10 mouse cellular contexts compared by ENCODE assay signal in the genomic region with DNA sequence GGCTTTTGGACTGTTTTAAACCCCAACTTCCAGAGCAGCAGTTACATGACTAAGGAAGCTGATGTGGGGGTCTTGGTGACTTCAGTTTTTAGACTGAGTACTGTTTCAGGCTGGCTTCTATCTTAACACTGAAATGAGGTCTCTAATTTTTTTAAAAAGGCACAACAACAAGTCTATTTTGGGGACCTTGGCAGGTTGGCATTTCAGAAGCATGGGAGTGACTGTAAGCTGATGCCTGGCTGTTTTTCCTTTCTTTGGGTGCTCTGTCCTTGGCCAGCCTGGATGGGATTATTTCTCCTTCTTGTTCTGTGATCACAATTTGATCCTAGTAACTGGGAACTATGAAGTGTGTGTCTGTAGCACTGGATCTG.
DNase-seq lines count a peak whose midpoint lies in the region; ATAC-seq and TF ChIP-seq lines count a peak whose summit lies in the region.
"Had no signal": no experiment of that assay in that cellular context is flagged by ENCODE, and none has a peak within 500 bp of the region (broad histone marks: within the 10 kb centered on the region; RNA-seq: fewer than 3 reads in every experiment).

No protein-coding gene starts in this region.

- H3K27me3 ChIP-seq in embryonic facial prominence, embryonic 12.5 days: no peaks in the 10 kb centered on the region
- H3K27me3 ChIP-seq in heart, embryonic 14.5 days (ENCODE audit: control insufficient read depth, insufficient read depth, low read length): no peaks in the 10 kb centered on the region
- no peaks in the 10 kb centered on the region for H3K27me3 ChIP-seq in liver, embryonic 15.5 days
- no peaks in the 10 kb centered on the region for H3K27me3 ChIP-seq in midbrain, postnatal 0 days (ENCODE audit: insufficient read depth, low read length)
- no peaks in the 10 kb centered on the region for H3K27me3 ChIP-seq in midbrain, embryonic 11.5 days (ENCODE audit: control insufficient read depth, insufficient read depth, low read length)
- H3K27me3 ChIP-seq: hindbrain, embryonic 15.5 days; midbrain, embryonic 13.5 days had no signal

- H3K9ac ChIP-seq in embryonic facial prominence, embryonic 12.5 days: no peak overlapping the region
- H3K9ac ChIP-seq in heart, embryonic 14.5 days (ENCODE audit: low read length): peak overlapping the region; percentile 65
- peak overlapping the region; percentile 68 for H3K9ac ChIP-seq in liver, embryonic 15.5 days
- no peak overlapping the region for H3K9ac ChIP-seq in midbrain, postnatal 0 days (replicated peaks; ENCODE audit: low read length, poor library complexity, severe bottlenecking)
- H3K9ac ChIP-seq in midbrain, embryonic 11.5 days (ENCODE audit: low read length): no peak overlapping the region
- H3K9ac ChIP-seq: hindbrain, embryonic 15.5 days; midbrain, embryonic 13.5 days had no signal

- H3K4me1 ChIP-seq in embryonic facial prominence, embryonic 12.5 days: peaks cover 7% of the 10 kb centered on the region; the same call in 1 of the 2 replicates
- H3K4me1 ChIP-seq in heart, embryonic 14.5 days (ENCODE audit: control insufficient read depth in 2 of 2, insufficient read depth in 2 of 2, low read length in 2 of 2): peaks cover 29 to 61% of the 10 kb centered on the region in 2 experiments
- peaks cover 81% of the 10 kb centered on the region for H3K4me1 ChIP-seq in liver, embryonic 15.5 days (replicated peaks)
- no peaks in the 10 kb centered on the region for H3K4me1 ChIP-seq in midbrain, postnatal 0 days (ENCODE audit: insufficient read depth, low read length)
- H3K4me1 ChIP-seq in midbrain, embryonic 11.5 days (ENCODE audit: control insufficient read depth, insufficient read depth, low read length): no peaks in the 10 kb centered on the region
- H3K4me1 ChIP-seq: hindbrain, embryonic 15.5 days; midbrain, embryonic 13.5 days had no signal

- H3K4me3 ChIP-seq in left cerebral cortex, adult 2 months: peak overlapping the region; percentile 1; the same call in 1 of the 2 replicates
- no peak overlapping the region for H3K4me3 ChIP-seq in embryonic facial prominence, embryonic 12.5 days
- H3K4me3 ChIP-seq in heart, embryonic 14.5 days (ENCODE audit: control insufficient read depth in 1 of 2, insufficient read depth in 1 of 2, low read depth in 1 of 2, low read length in 2 of 2): peak overlapping the region; percentile 28; a peak in 3 of 4 replicates
- peak overlapping the region; percentile 66 for H3K4me3 ChIP-seq in liver, embryonic 15.5 days (replicated peaks)
- no peak overlapping the region for H3K4me3 ChIP-seq in midbrain, postnatal 0 days (ENCODE audit: low read depth, low read length)
- H3K4me3 ChIP-seq in midbrain, embryonic 11.5 days (ENCODE audit: low read depth, low read length): no peak overlapping the region
- H3K4me3 ChIP-seq: hindbrain, embryonic 15.5 days; midbrain, embryonic 13.5 days had no signal

- no peak for DNase-seq in left cerebral cortex, adult 2 months (ENCODE audit: extremely low spot score in 1 of 2, low spot score in 2 of 2)
- no peak for DNase-seq in left cerebral cortex, adult 8-10 months (ENCODE audit: low spot score in 2 of 2)
- DNase-seq in midbrain, postnatal 0 days (ENCODE audit: low spot score): no peak
- no peak for DNase-seq in right cerebral cortex, postnatal 25 days
- DNase-seq in midbrain, embryonic 11.5 days (ENCODE audit: low spot score, missing footprints): no peak

- intact Hi-C loops in left cerebral cortex, adult 2 months (cut with DNase I): no loop called here

- H3K27ac ChIP-seq in left cerebral cortex, adult 2 months: no peak overlapping the region; the same call in 1 of the 2 replicates
- H3K27ac ChIP-seq in embryonic facial prominence, embryonic 12.5 days: 0 out of 2 replicates have a peak overlapping the region, but pooled peaks have one; percentile 46
- peak overlapping the region; percentile 85 to 87 for H3K27ac ChIP-seq in heart, embryonic 14.5 days (replicated peaks in 1 of 2; ENCODE audit: control insufficient read depth in 1 of 2, insufficient read depth in 1 of 2, low read depth in 2 of 2, low read length in 2 of 2)
- peak overlapping the region; percentile 89 for H3K27ac ChIP-seq in liver, embryonic 15.5 days (replicated peaks)
- no peak overlapping the region for H3K27ac ChIP-seq in midbrain, postnatal 0 days (ENCODE audit: low read depth, low read length)
- no peak overlapping the region for H3K27ac ChIP-seq in midbrain, embryonic 11.5 days (ENCODE audit: low read depth, low read length)
- H3K27ac ChIP-seq: hindbrain, embryonic 15.5 days; midbrain, embryonic 13.5 days had no signal

- H3K4me2 ChIP-seq in embryonic facial prominence, embryonic 12.5 days (replicated peaks): no peak overlapping the region
- H3K4me2 ChIP-seq in heart, embryonic 14.5 days (ENCODE audit: low read length): peak overlapping the region; percentile 50
- peak overlapping the region; percentile 62 for H3K4me2 ChIP-seq in liver, embryonic 15.5 days
- H3K4me2 ChIP-seq in midbrain, postnatal 0 days (ENCODE audit: low read depth, low read length, poor library complexity, severe bottlenecking): no peak overlapping the region; the same call in 1 of the 2 replicates
- H3K4me2 ChIP-seq in midbrain, embryonic 11.5 days: no peak overlapping the region
- H3K4me2 ChIP-seq: hindbrain, embryonic 15.5 days; midbrain, embryonic 13.5 days had no signal

- no peak for TF ChIP-seq CTCF in left cerebral cortex, adult 2 months (IDR thresholded peaks at IDR 0.05)
- no peak for TF ChIP-seq CTCF in midbrain, postnatal 0 days (IDR thresholded peaks at IDR 0.05)

- no peak for ATAC-seq in embryonic facial prominence, embryonic 12.5 days (ENCODE audit: insufficient number of reproducible peaks, insufficient read depth, low FRiP score, low TSS enrichment)
- no peak for ATAC-seq in heart, embryonic 14.5 days (ENCODE audit: insufficient number of reproducible peaks, insufficient read depth, low FRiP score, low read depth)
- ATAC-seq in liver, embryonic 15.5 days (ENCODE audit: insufficient read depth): peak; percentile 15; the same call in 1 of the 2 replicates
- no peak for ATAC-seq in midbrain, postnatal 0 days (ENCODE audit: low FRiP score)
- ATAC-seq in midbrain, embryonic 11.5 days (ENCODE audit: low FRiP score): no peak
- ATAC-seq: midbrain, embryonic 13.5 days had no signal

- H3K9me3 ChIP-seq in embryonic facial prominence, embryonic 12.5 days: no peaks in the 10 kb centered on the region
- no peaks in the 10 kb centered on the region for H3K9me3 ChIP-seq in heart, embryonic 14.5 days (ENCODE audit: control insufficient read depth, low read length)
- no peaks in the 10 kb centered on the region for H3K9me3 ChIP-seq in liver, embryonic 15.5 days (replicated peaks)
- no peaks in the 10 kb centered on the region for H3K9me3 ChIP-seq in midbrain, postnatal 0 days (ENCODE audit: low read length)
- H3K9me3 ChIP-seq in midbrain, embryonic 11.5 days (ENCODE audit: control insufficient read depth, low read length): no peaks in the 10 kb centered on the region
- H3K9me3 ChIP-seq: hindbrain, embryonic 15.5 days; midbrain, embryonic 13.5 days had no signal

- H3K36me3 ChIP-seq in embryonic facial prominence, embryonic 12.5 days: peaks cover 39% of the 10 kb centered on the region
- H3K36me3 ChIP-seq in heart, embryonic 14.5 days (ENCODE audit: control insufficient read depth, insufficient read depth, low read length): peaks cover 60% of the 10 kb centered on the region
- peaks cover 68% of the 10 kb centered on the region for H3K36me3 ChIP-seq in liver, embryonic 15.5 days (replicated peaks)
- H3K36me3 ChIP-seq in midbrain, postnatal 0 days (ENCODE audit: insufficient read depth, low read length): no peaks in the 10 kb centered on the region
- H3K36me3 ChIP-seq in midbrain, embryonic 11.5 days (ENCODE audit: control insufficient read depth, insufficient read depth, low read length): peaks cover 6% of the 10 kb centered on the region; the same call in 1 of the 2 replicates
- H3K36me3 ChIP-seq: hindbrain, embryonic 15.5 days had no signal

Comparison
In these comparisons a context has a peak if more than half of its experiments do, and no peak if none do; other contexts are left out.
1. H3K27ac ChIP-seq: peak in embryonic facial prominence, embryonic 12.5 days (single experiment), heart, embryonic 14.5 days (2 of 2) and liver, embryonic 15.5 days (single experiment); none in left cerebral cortex, adult 2 months (single experiment), midbrain, postnatal 0 days (single experiment) and midbrain, embryonic 11.5 days (single experiment).
2. H3K4me3 ChIP-seq: peak in left cerebral cortex, adult 2 months (single experiment), heart, embryonic 14.5 days (2 of 2) and liver, embryonic 15.5 days (single experiment); none in embryonic facial prominence, embryonic 12.5 days (single experiment), midbrain, postnatal 0 days (single experiment) and midbrain, embryonic 11.5 days (single experiment).
3. H3K4me2 ChIP-seq: peak in heart, embryonic 14.5 days (single experiment) and liver, embryonic 15.5 days (single experiment); none in embryonic facial prominence, embryonic 12.5 days (single experiment), midbrain, postnatal 0 days (single experiment) and midbrain, embryonic 11.5 days (single experiment).
4. H3K9ac ChIP-seq: peak in heart, embryonic 14.5 days (single experiment) and liver, embryonic 15.5 days (single experiment); none in embryonic facial prominence, embryonic 12.5 days (single experiment), midbrain, postnatal 0 days (single experiment) and midbrain, embryonic 11.5 days (single experiment).